Mouse (Mus musculus): ENCODE results near the gene Mylk2.

DNA sequence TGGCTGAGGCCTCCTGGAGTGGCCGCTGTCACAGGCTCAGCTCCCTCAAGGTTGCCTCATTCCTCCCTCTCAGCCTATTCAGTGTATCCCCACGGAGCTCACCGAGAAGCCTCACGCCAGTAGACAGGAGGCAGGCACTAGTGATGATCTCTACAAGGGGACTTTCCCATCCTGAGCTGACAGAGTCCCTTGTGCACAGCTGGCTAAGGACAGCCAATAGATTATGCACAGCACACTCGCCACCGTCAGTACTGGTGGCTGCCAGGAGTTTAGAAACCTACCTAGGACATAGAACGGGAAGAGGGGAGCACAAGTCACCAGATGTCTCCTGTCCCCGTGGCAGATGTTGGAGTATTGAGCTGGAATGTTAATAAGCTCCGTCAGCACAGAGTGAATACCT lies 6.5 kb downstream of the Mylk2 start:
- TF ChIP-seq POLR2A (IDR thresholded peaks at IDR 0.05; ENCODE audit: low read depth, low read length), result no peak
- no peak for TF ChIP-seq CTCF (IDR thresholded peaks at IDR 0.05; ENCODE audit: borderline replicate concordance, insufficient read depth, low read length)
